Comparison of ENCODE assay signal across 8 mouse cellular contexts in genomic region chr4:47207969-47208420, GRCm38 (mm10). TPM values are rescaled to one million over a fixed set of nuclear protein-coding genes. Genes with fewer than 3 reads are reported as not detected.
DNase-seq lines count a peak whose midpoint lies in the region; ATAC-seq and TF ChIP-seq lines count a peak whose summit lies in the region.

TSS of gene Col15a1 (plus strand) at chr4:47208161.

- H3K27ac ChIP-seq in kidney, adult 2 months (ENCODE audit: insufficient read depth, low read depth, low read length): no peak within 1 kb of the TSS
- no peak within 1 kb of the TSS for H3K27ac ChIP-seq in forebrain, postnatal 0 days (ENCODE audit: low read depth, low read length)
- H3K27ac ChIP-seq in hindbrain, embryonic 11.5 days (ENCODE audit: low read depth, low read length): no peak within 1 kb of the TSS
- no peak within 1 kb of the TSS for H3K27ac ChIP-seq in midbrain, embryonic 13.5 days

- H3K27me3 ChIP-seq in kidney, adult 2 months (replicated peaks; ENCODE audit: control insufficient read depth, insufficient read depth, low read length): no peaks in the 10 kb centered on the region
- peaks cover 21% of the 10 kb centered on the region for H3K27me3 ChIP-seq in forebrain, postnatal 0 days (ENCODE audit: insufficient read depth, low read length)
- H3K27me3 ChIP-seq in hindbrain, embryonic 11.5 days (ENCODE audit: control insufficient read depth, insufficient read depth, low read length): peaks cover 31% of the 10 kb centered on the region
- peaks cover 62% of the 10 kb centered on the region for H3K27me3 ChIP-seq in midbrain, embryonic 13.5 days

- no peak for TF ChIP-seq CTCF in kidney, adult 2 months (conservative IDR thresholded peaks at IDR 0.05; ENCODE audit: insufficient read depth, insufficient read length, low read depth, low read length)
- no peak for TF ChIP-seq CTCF in forebrain, postnatal 0 days (IDR thresholded peaks at IDR 0.05; ENCODE audit: low read depth)

- peak within 1 kb of the TSS; percentile 57 for H3K9ac ChIP-seq in forebrain, postnatal 0 days
- H3K9ac ChIP-seq in hindbrain, embryonic 11.5 days (ENCODE audit: low read depth, low read length): peak within 1 kb of the TSS; percentile 45; the same call in 1 of the 2 replicates
- H3K9ac ChIP-seq in midbrain, embryonic 13.5 days (replicated peaks): peak within 1 kb of the TSS; percentile 63

- peak within 1 kb of the TSS; percentile 89 for H3K4me2 ChIP-seq in forebrain, postnatal 0 days (ENCODE audit: low read depth)
- H3K4me2 ChIP-seq in hindbrain, embryonic 11.5 days (replicated peaks; ENCODE audit: low read depth, low read length): peak within 1 kb of the TSS; percentile 91
- H3K4me2 ChIP-seq in midbrain, embryonic 13.5 days (replicated peaks): peak within 1 kb of the TSS; percentile 68

- H3K4me3 ChIP-seq in kidney, adult 2 months (ENCODE audit: insufficient read depth, low read depth, low read length): peak within 1 kb of the TSS; percentile 55
- peak within 1 kb of the TSS; percentile 49 for H3K4me3 ChIP-seq in forebrain, postnatal 0 days (ENCODE audit: low read depth, low read length)
- H3K4me3 ChIP-seq in hindbrain, embryonic 11.5 days (ENCODE audit: low read depth, low read length): peak within 1 kb of the TSS; percentile 47
- H3K4me3 ChIP-seq in midbrain, embryonic 13.5 days (replicated peaks): peak within 1 kb of the TSS; percentile 43

- no peaks in the 10 kb centered on the region for H3K9me3 ChIP-seq in forebrain, postnatal 0 days (ENCODE audit: low read length)
- H3K9me3 ChIP-seq in hindbrain, embryonic 11.5 days (ENCODE audit: control insufficient read depth, low read length): no peaks in the 10 kb centered on the region
- H3K9me3 ChIP-seq in midbrain, embryonic 13.5 days: no peaks in the 10 kb centered on the region

- no peaks in the 10 kb centered on the region for H3K4me1 ChIP-seq in kidney, adult 2 months (ENCODE audit: control insufficient read depth, insufficient read depth, low read length)
- no peaks in the 10 kb centered on the region for H3K4me1 ChIP-seq in forebrain, postnatal 0 days (ENCODE audit: insufficient read depth)
- H3K4me1 ChIP-seq in hindbrain, embryonic 11.5 days (replicated peaks; ENCODE audit: control insufficient read depth, insufficient read depth, low read length): no peaks in the 10 kb centered on the region; the same call in 1 of the 2 replicates
- peaks cover 6% of the 10 kb centered on the region for H3K4me1 ChIP-seq in midbrain, embryonic 13.5 days (replicated peaks)

- ATAC-seq in forebrain, postnatal 0 days: peak; percentile 63
- no peak for ATAC-seq in hindbrain, embryonic 11.5 days (ENCODE audit: low FRiP score)
- ATAC-seq in midbrain, embryonic 13.5 days: peak; percentile 59
- ATAC-seq in erythroid progenitor cell, adult 5-6 weeks (replicated peaks; ENCODE audit: low FRiP score, poor library complexity, severe bottlenecking): no peak

- TF ChIP-seq POLR2A in kidney, adult 2 months (IDR thresholded peaks at IDR 0.05; ENCODE audit: low read depth, low read length): no peak

- no peaks in the 10 kb centered on the region for H3K36me3 ChIP-seq in kidney, adult 2 months (ENCODE audit: control insufficient read depth, insufficient read depth, low read length)
- H3K36me3 ChIP-seq in forebrain, postnatal 0 days (ENCODE audit: insufficient read depth): no peaks in the 10 kb centered on the region
- no peaks in the 10 kb centered on the region for H3K36me3 ChIP-seq in hindbrain, embryonic 11.5 days (ENCODE audit: control insufficient read depth, insufficient read depth, low read length)
- H3K36me3 ChIP-seq in midbrain, embryonic 13.5 days: no peaks in the 10 kb centered on the region

- under 1% methylated on average over 44 of the region's 45 CpGs for WGBS in kidney, adult 2 months
- 1% methylated on average over 37 of the region's 45 CpGs for WGBS in forebrain, postnatal 0 days
- under 1% methylated on average over 41 of the region's 45 CpGs for WGBS in hindbrain, embryonic 11.5 days
- under 1% methylated on average over 43 of the region's 45 CpGs for WGBS in midbrain, embryonic 13.5 days

- DNase-seq in kidney, adult 2 months: peak; percentile 30
- DNase-seq in kidney, adult 18-20 months: no peak
- no peak for DNase-seq in adrenal gland, adult 2 months
- peak; percentile 27 for DNase-seq in forebrain, postnatal 0 days
- peak; percentile 41 for DNase-seq in hindbrain, embryonic 11.5 days (ENCODE audit: low spot score)
- no peak for DNase-seq in MN1 (ENCODE audit: low spot score)

RNA-seq across cellular contexts. Expression of gene Col15a1, which starts in this region (rescaled TPM):
- 50.0 and 59.5 TPM in 2 replicates for polyA plus RNA-seq in kidney, adult 2 months (2012; rRNA removed)
- total RNA-seq in adrenal gland, adult 2 months (2021): 10 to 100 TPM; 18.5 to 33.4 TPM
- 32.7 and 36.2 TPM in 2 replicates for polyA plus RNA-seq in adrenal gland, adult 2 months (2012; rRNA removed)
- 6.2 TPM in 2 replicates for total RNA-seq in forebrain, postnatal 0 days (2014; rRNA removed)
- 2.0 and 2.5 TPM in 2 replicates for polyA plus RNA-seq in forebrain, postnatal 0 days (2015; fragmentation: Nextera tagmentation; extraction: Ambion mirVana)
- polyA plus RNA-seq in hindbrain, embryonic 11.5 days (2014; fragmentation: Nextera tagmentation; extraction: Ambion mirVana): 4.6 and 5.9 TPM in 2 replicates
- 1.2 and 1.5 TPM in 2 replicates for polyA plus RNA-seq in midbrain, embryonic 13.5 days (2015; fragmentation: Nextera tagmentation; extraction: Ambion mirVana)
- total RNA-seq in erythroid progenitor cell, adult 5-6 weeks (2015; ENCODE audit: low replicate concordance): not detected in 2 replicates
- not detected in 2 replicates for total RNA-seq in erythroid progenitor cell, adult 5-6 weeks (2017; ENCODE audit: low replicate concordance)

Comparison
In these comparisons a context has a peak if more than half of its experiments do, and no peak if none do; other contexts are left out.
1. DNase-seq: peak in kidney, adult 2 months (single experiment), forebrain, postnatal 0 days (single experiment) and hindbrain, embryonic 11.5 days (single experiment); none in kidney, adult 18-20 months (single experiment), adrenal gland, adult 2 months (single experiment) and MN1 (single experiment).
2. ATAC-seq: peak in forebrain, postnatal 0 days (single experiment) and midbrain, embryonic 13.5 days (single experiment); none in hindbrain, embryonic 11.5 days (single experiment) and erythroid progenitor cell, adult 5-6 weeks (single experiment).
3. Peak in every context shown above with its lines, with median percentiles within 50 percentile points of each other: H3K4me3 ChIP-seq, H3K4me2 ChIP-seq and H3K9ac ChIP-seq.